Mouse (Mus musculus) B cell, adult 2 months (primary cell): Measurements from ENCODE around the gene Atoh8.

Experiments
- DNase-seq, 2 experiments: peaks; one replicate each; pipeline ENCODE4 v3.0.0; 2022

Atoh8 gene

GRCm38 (mm10) chr6:72235098-72235806 lies at the start of gene Atoh8:
TSS of gene Atoh8 (minus strand) at chr6:72235577.
- DNase-seq = peak; percentile 32 to 39

GRCm38 (mm10) chr6:72283914-72284313 lies 48.5 kb upstream of the Atoh8 start:
- peak; percentile 62 to 70 for DNase-seq

GRCm38 (mm10) chr6:72280410-72280998 lies 45.1 kb upstream of the Atoh8 start:
- DNase-seq = no peak

GRCm38 (mm10) chr6:72279505-72279904 lies 44.1 kb upstream of the Atoh8 start:
- DNase-seq = no peak

- DNase-seq = no peak
These were observed 43.5 kb upstream of the Atoh8 start for GRCm38 (mm10) chr6:72278835-72279234.

GRCm38 (mm10) chr6:72277508-72278166 lies 42.3 kb upstream of the Atoh8 start:
- DNase-seq = no peak

GRCm38 (mm10) chr6:72276972-72277441 lies 41.6 kb upstream of the Atoh8 start:
- no peak for DNase-seq

GRCm38 (mm10) chr6:72276141-72276540 lies 40.8 kb upstream of the Atoh8 start:
- no peak for DNase-seq

GRCm38 (mm10) chr6:72275527-72275926 lies 40.1 kb upstream of the Atoh8 start:
- no peak for DNase-seq

GRCm38 (mm10) chr6:72273153-72273552 lies 37.8 kb upstream of the Atoh8 start:
- DNase-seq = no peak

GRCm38 (mm10) chr6:72272161-72272696 lies 36.9 kb upstream of the Atoh8 start:
- DNase-seq = no peak

- no peak for DNase-seq
These were observed 35.7 kb upstream of the Atoh8 start for GRCm38 (mm10) chr6:72270952-72271519.

GRCm38 (mm10) chr6:72270258-72270657 lies 34.9 kb upstream of the Atoh8 start:
- DNase-seq = no peak

GRCm38 (mm10) chr6:72268149-72268847 lies 32.9 kb upstream of the Atoh8 start:
- no peak for DNase-seq

GRCm38 (mm10) chr6:72265664-72266063 lies 30.3 kb upstream of the Atoh8 start:
- no peak for DNase-seq

GRCm38 (mm10) chr6:72263679-72264265 lies 28.4 kb upstream of the Atoh8 start:
- no peak for DNase-seq

- DNase-seq = no peak
These were observed 26.4 kb upstream of the Atoh8 start for GRCm38 (mm10) chr6:72261683-72262320.

- DNase-seq = peak; percentile 79 to 81
These were observed 25.8 kb upstream of the Atoh8 start for GRCm38 (mm10) chr6:72260981-72261682.

- no peak for DNase-seq
These were observed 24.1 kb upstream of the Atoh8 start for GRCm38 (mm10) chr6:72259474-72259873.

GRCm38 (mm10) chr6:72255294-72255693 lies 19.9 kb upstream of the Atoh8 start:
- no peak for DNase-seq

GRCm38 (mm10) chr6:72254588-72255075 lies 19.3 kb upstream of the Atoh8 start:
- no peak for DNase-seq
